Mouse (Mus musculus): Measurements from ENCODE around the gene Rel.

Rel gene

GRCm38 (mm10) chr11:23746102-23746501, 24.7 kb downstream of the Rel start:
- DNase-seq (ENCODE audit: low spot score in 2 of 2), result no peak

- DNase-seq (ENCODE audit: low spot score in 2 of 2), result no peak
These were observed 26.4 kb downstream of the Rel start for GRCm38 (mm10) chr11:23744352-23744751.

GRCm38 (mm10) chr11:23741386-23741785, 29.4 kb downstream of the Rel start:
- no peak for DNase-seq (ENCODE audit: low spot score in 2 of 2)

GRCm38 (mm10) chr11:23740895-23741294, 29.9 kb downstream of the Rel start:
- DNase-seq (ENCODE audit: low spot score in 2 of 2), result no peak

- DNase-seq (ENCODE audit: low spot score in 2 of 2), result peak in 1 of 2 experiments; percentile 7
These were observed 34.8 kb downstream of the Rel start for GRCm38 (mm10) chr11:23735820-23736470.

- DNase-seq (ENCODE audit: low spot score in 2 of 2), result no peak
These were observed 36.0 kb downstream of the Rel start for GRCm38 (mm10) chr11:23734749-23735286.

GRCm38 (mm10) chr11:23732840-23733239, 37.9 kb downstream of the Rel start:
- no peak for DNase-seq (ENCODE audit: low spot score in 2 of 2)

- DNase-seq (ENCODE audit: low spot score in 2 of 2), result no peak
These were observed 40.6 kb downstream of the Rel start for GRCm38 (mm10) chr11:23730120-23730519.

- no peak for DNase-seq (ENCODE audit: low spot score in 2 of 2)
These were observed 42.6 kb downstream of the Rel start for GRCm38 (mm10) chr11:23728186-23728585.

GRCm38 (mm10) chr11:23726441-23726840, 44.3 kb downstream of the Rel start:
- no peak for DNase-seq (ENCODE audit: low spot score in 2 of 2)

- no peak for DNase-seq (ENCODE audit: low spot score in 2 of 2)
These were observed 44.9 kb downstream of the Rel start for GRCm38 (mm10) chr11:23725850-23726249.

GRCm38 (mm10) chr11:23722326-23722725, 48.4 kb downstream of the Rel start:
- DNase-seq (ENCODE audit: low spot score in 2 of 2), result no peak

GRCm38 (mm10) chr11:23719825-23720224, 50.9 kb downstream of the Rel start:
- DNase-seq (ENCODE audit: low spot score in 2 of 2), result no peak

- DNase-seq (ENCODE audit: low spot score in 2 of 2), result no peak
These were observed 51.9 kb downstream of the Rel start for GRCm38 (mm10) chr11:23718856-23719255.

- DNase-seq (ENCODE audit: low spot score in 2 of 2), result no peak
These were observed 58.5 kb downstream of the Rel start for GRCm38 (mm10) chr11:23712299-23712698.

- no peak for DNase-seq (ENCODE audit: low spot score in 2 of 2)
These were observed 66.0 kb downstream of the Rel start for GRCm38 (mm10) chr11:23704604-23705294.

- DNase-seq (ENCODE audit: low spot score in 2 of 2), result no peak
These were observed 68.9 kb downstream of the Rel start for GRCm38 (mm10) chr11:23701831-23702230.

- DNase-seq (ENCODE audit: low spot score in 2 of 2), result no peak
These were observed 71.2 kb downstream of the Rel start for GRCm38 (mm10) chr11:23699414-23700095.

- no peak for DNase-seq (ENCODE audit: low spot score in 2 of 2)
These were observed 72.2 kb downstream of the Rel start for GRCm38 (mm10) chr11:23698526-23698925.

- no peak for DNase-seq (ENCODE audit: low spot score in 2 of 2)
These were observed 74.9 kb downstream of the Rel start for GRCm38 (mm10) chr11:23695847-23696246.

GRCm38 (mm10) chr11:23693286-23693685, 77.5 kb downstream of the Rel start:
- no peak for DNase-seq (ENCODE audit: low spot score in 2 of 2)

- no peak for DNase-seq (ENCODE audit: low spot score in 2 of 2)
These were observed 82.7 kb downstream of the Rel start for GRCm38 (mm10) chr11:23688060-23688459.
